Mouse (Mus musculus) layer of hippocampus, postnatal 25 days (tissue): ENCODE results near the gene Ctsf. TPM values are rescaled to one million over a fixed set of nuclear protein-coding genes. Genes with fewer than 3 reads are reported as not detected.

Experiments used
- DNase-seq, 2 experiments: peaks; one replicate each; pipeline ENCODE4 v3.0.0; 2022; ENCODE audit warnings: mixed read lengths in 2 of 2, low spot score in 1 of 2; ENCODE audit errors: extremely low spot score in 1 of 2
- total RNA-seq, 2 experiments: library from RNA; stranded (reverse); gene quantifications; 2 replicates each; pipeline ENCODE4 v1.2.3; 2021

The Ctsf gene
- total RNA-seq, 2 experiments from 2014 or later, result 113 to 118 TPM

DNA sequence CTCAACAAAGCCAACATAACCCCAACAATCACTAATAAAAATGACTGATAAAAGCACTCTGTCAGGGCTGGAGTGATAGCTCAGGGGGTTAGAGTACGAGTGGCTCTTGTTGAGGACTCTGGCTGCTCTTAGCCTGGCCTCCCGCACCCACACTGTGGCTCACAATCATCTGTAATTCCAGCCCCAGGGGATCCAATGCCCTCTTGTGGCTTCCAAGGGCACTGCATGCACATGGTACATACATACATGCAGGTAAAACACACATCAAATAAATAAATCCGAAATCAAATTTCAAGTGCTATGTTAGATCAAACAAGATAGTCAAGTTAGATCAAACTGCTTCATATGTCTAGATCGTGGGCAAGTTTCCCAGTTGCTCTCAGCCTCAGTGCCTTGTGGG, 53.2 kb downstream of the Ctsf start:
- DNase-seq, result no peak

DNA sequence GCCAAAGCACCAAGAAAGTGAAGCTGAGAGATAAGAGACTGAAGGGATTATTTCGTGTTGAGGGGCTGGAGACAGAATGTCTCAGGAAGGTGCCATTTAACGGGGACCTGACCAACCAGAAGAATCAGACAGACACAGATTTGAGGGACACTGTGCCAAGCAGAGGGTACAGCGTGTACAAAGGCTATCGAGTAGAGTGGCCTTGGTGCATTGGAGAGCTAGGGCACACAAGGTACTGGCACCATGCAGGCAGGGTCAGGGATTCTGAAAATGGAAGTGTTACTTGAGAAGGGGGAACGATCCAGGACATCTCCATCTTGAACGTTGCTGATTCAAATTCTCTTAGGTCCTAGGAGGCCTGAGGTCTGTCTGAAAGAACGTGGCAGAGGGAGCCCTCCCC, 54.4 kb downstream of the Ctsf start:
- no peak for DNase-seq

Other genes with a start within 250 kb of the Ctsf start
- 10 to 100 TPM; 40.9 to 41.6 TPM for gene Lrfn4, start 239.5 kb upstream of the Ctsf start, total RNA-seq
- gene Rce1, start 229.5 kb upstream of the Ctsf start, total RNA-seq, result 10 to 100 TPM; 21.4 to 24.2 TPM
- 1 to 10 TPM; 1.1 to 2.5 TPM for gene Gm960, start 156.5 kb upstream of the Ctsf start, total RNA-seq
- 100 to 1,000 TPM; 615 to 659 TPM for gene Sptbn2, start 144.0 kb upstream of the Ctsf start, total RNA-seq
- gene Rbm4b, start 98.6 kb upstream of the Ctsf start, total RNA-seq, result 10 to 100 TPM; 18.2 to 18.8 TPM
- 10 to 100 TPM; 81.1 to 82.0 TPM for gene Rbm4, start 61.2 kb upstream of the Ctsf start, total RNA-seq
- gene Gm21992, start 43.5 kb upstream of the Ctsf start, total RNA-seq, result 10 to 100 TPM; 21.2 to 28.3 TPM
- gene Rbm14, start 43.5 kb upstream of the Ctsf start, total RNA-seq, result 10 to 100 TPM; 53.0 to 53.9 TPM
- gene Ccs, start 15.8 kb upstream of the Ctsf start, total RNA-seq, result 10 to 100 TPM; 30.6 to 37.8 TPM
- gene Ccdc87, start 15.8 kb upstream of the Ctsf start, total RNA-seq, result 1 to 10 TPM; 1.8 to 2.2 TPM
- gene Actn3, start 22.8 kb downstream of the Ctsf start, total RNA-seq, result under 1 TPM; 0.84 to 0.89 TPM
- 10 to 100 TPM; 24.9 to 25.5 TPM for gene Zdhhc24, start 23.5 kb downstream of the Ctsf start, total RNA-seq
- gene Bbs1, start 51.5 kb downstream of the Ctsf start, total RNA-seq, result 10 to 100 TPM; 37.4 to 41.9 TPM
- 10 to 100 TPM; 41.0 to 43.5 TPM for gene Dpp3, start 73.2 kb downstream of the Ctsf start, total RNA-seq
- gene Peli3, start 88.0 kb downstream of the Ctsf start, total RNA-seq, result 10 to 100 TPM; 20.2 to 20.9 TPM
- 10 to 100 TPM; 60.5 to 71.1 TPM for gene Mrpl11, start 107.0 kb downstream of the Ctsf start, total RNA-seq
- 1 to 10 TPM; 5.7 to 6.6 TPM for gene Npas4, start 135.2 kb downstream of the Ctsf start, total RNA-seq
- 10 to 100 TPM; 14.2 to 17.6 TPM for gene Slc29a2, start 168.7 kb downstream of the Ctsf start, total RNA-seq
- gene B4gat1, start 183.7 kb downstream of the Ctsf start, total RNA-seq, result 100 to 1,000 TPM; 131 to 132 TPM
- 1 to 10 TPM; 5.0 to 5.3 TPM for gene AC124502.3, start 183.8 kb downstream of the Ctsf start, total RNA-seq
- gene Brms1, start 186.2 kb downstream of the Ctsf start, total RNA-seq, result 10 to 100 TPM; 19.2 to 21.4 TPM
- gene Rin1, start 195.4 kb downstream of the Ctsf start, total RNA-seq, result 100 to 1,000 TPM; 109 to 114 TPM
- gene Cd248, start 212.9 kb downstream of the Ctsf start, total RNA-seq, result 1 to 10 TPM; 4.3 to 5.1 TPM
- 100 to 1,000 TPM; 131 to 138 TPM for gene Tmem151a, start 230.4 kb downstream of the Ctsf start, total RNA-seq
- gene Yif1a, start 233.4 kb downstream of the Ctsf start, total RNA-seq, result 10 to 100 TPM; 24.5 to 24.7 TPM
- 100 to 1,000 TPM; 754 to 774 TPM for gene Cnih2, start 243.4 kb downstream of the Ctsf start, total RNA-seq